Mouse (Mus musculus): ENCODE measurements around the gene Snx8.

DNA sequence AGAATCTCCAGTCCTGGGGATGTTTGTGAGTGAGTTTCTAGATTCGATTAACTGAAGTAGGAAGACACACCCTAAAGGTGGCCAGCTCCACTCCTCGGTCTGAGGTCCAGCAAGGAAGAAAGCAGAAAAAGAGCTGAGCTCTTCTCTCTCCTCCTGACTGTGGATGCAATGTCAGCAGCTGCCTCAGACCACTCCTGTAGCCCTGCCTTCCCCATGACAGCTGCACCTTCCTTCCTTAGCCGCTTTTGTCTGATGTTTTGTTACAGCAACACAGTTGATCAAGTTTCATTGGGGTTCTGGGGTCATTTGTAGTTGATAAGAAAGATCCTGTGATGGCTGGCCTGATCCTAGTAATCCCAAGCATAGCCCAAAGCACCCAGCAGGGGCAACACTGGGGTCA, 31.6 kb downstream of the Snx8 start:
- TF ChIP-seq POLR2A (IDR thresholded peaks at IDR 0.05; ENCODE audit: borderline replicate concordance, low read depth, low read length), result no peak
- TF ChIP-seq CTCF (IDR thresholded peaks at IDR 0.05; ENCODE audit: low read depth, low read length), result no peak

All from bone marrow macrophage, adult 2 months (primary cell).